Mouse (Mus musculus): ENCODE results near the gene Ankrd44.

- TF ChIP-seq CTCF (IDR thresholded peaks at IDR 0.05; ENCODE audit: extremely low read depth, insufficient read length, insufficient replicate concordance, low read depth, low read length) (no peak), POLR2A (IDR thresholded peaks at IDR 0.05; ENCODE audit: low read depth, low read length) (no peak)
Measured at GRCm38 (mm10) chr1:54703466-54703865, 222.7 kb downstream of the Ankrd44 start.

Data from small intestine, adult 2 months (tissue).